Mouse (Mus musculus) brain, adult 2 months (tissue): ENCODE measurements at regions not wholly inside any gene's neighbourhood (a gene's known extent, or its start where the extent isn't known, plus 50 kb on each side); places are given as distances from the start of the nearest gene placed in this dataset.
"Not testable (repeated sequence)": the region's sequence is repeated elsewhere in the genome, so short reads cannot be mapped to it uniquely, and the experiment has no call there.

Source experiments
- DNase-seq: peaks from one replicate; pipeline ENCODE4 v3.0.0; 2011; ENCODE audit warnings: low read depth, low spot score

DNA sequence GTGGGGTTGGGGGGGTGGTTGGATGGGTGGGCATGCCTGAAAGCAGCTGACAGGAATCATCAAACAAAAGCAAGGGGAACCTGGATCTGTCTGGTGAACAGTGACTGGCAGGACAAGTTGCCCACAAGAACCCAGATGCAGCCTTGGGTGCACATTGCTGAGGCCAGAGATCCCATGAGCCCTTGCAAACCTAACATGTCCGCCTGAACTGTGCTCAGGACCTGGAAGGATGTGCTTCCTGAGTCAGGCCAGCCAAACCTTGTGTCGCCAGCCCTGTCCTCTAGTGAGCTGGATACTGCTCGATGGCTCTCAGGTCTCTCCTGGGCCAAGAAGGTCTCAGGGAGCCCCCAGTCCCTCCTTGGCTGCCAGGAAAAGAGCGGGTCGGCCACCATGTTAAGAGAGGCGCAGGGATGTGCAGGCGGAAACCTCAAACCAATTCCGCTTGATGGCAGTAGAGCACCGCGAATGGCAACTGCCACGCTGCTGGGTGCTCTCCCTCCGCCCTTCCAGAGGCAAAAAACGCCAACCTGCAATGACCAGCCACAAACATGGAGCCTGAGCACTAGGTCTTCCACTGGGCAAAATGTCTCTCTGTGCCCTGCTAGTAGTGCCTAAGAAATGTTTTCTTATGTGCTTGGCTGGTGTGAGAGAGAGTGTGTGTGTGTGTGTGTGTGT lies 140.2 kb downstream of the Pls3 start:
- DNase-seq: not testable (repeated sequence)

DNA sequence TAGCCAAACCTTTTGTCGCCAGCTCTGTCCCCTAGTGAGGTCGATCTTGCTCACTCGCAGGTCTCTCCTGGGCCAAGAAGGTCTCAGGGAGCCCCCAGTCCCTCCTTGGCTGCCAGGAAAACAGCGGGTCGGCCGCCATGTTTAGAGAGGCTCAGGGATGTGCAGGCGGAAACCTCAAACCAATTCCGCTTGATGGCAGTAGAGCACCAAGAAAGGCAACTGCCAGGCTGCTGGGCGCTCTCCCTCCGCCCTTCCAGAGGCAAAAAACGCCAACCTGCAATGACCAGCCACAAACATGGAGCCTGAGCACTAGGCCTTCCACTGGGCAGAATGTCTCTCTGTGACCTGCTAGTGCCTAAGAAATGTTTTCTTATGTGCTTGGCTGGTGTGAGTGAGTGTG lies 141.3 kb downstream of the Pls3 start:
- DNase-seq: not testable (repeated sequence)

DNA sequence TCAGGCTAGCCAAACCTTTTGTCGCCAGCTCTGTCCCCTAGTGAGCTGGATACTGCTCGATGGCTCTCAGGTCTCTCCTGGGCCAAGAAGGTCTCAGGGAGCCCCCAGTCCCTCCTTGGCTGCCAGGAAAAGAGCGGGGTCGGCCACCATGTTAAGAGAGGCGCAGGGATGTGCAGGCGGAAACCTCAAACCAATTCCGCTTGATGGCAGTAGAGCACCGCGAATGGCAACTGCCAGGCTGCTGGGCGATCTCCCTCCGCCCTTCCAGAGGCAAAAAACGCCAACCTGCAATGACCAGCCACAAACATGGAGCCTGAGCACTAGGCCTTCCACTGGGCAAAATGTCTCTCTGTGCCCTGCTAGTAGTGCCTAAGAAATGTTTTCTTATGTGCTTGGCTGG lies 145.2 kb downstream of the Pls3 start:
- DNase-seq: not testable (repeated sequence)

- DNase-seq: peak; percentile 62
These were observed 146.5 kb downstream of the Pls3 start for GRCm38 (mm10) chrX:75728507-75728906.

- DNase-seq: not testable (repeated sequence)
These were observed 145.5 kb upstream of the Rab39b start for GRCm38 (mm10) chrX:75723542-75723941.

GRCm38 (mm10) chrX:75699949-75700348 lies 121.9 kb upstream of the Rab39b start:
- DNase-seq: no peak

GRCm38 (mm10) chrX:75675271-75675670 lies 97.2 kb upstream of the Rab39b start:
- not testable (repeated sequence) for DNase-seq

DNA sequence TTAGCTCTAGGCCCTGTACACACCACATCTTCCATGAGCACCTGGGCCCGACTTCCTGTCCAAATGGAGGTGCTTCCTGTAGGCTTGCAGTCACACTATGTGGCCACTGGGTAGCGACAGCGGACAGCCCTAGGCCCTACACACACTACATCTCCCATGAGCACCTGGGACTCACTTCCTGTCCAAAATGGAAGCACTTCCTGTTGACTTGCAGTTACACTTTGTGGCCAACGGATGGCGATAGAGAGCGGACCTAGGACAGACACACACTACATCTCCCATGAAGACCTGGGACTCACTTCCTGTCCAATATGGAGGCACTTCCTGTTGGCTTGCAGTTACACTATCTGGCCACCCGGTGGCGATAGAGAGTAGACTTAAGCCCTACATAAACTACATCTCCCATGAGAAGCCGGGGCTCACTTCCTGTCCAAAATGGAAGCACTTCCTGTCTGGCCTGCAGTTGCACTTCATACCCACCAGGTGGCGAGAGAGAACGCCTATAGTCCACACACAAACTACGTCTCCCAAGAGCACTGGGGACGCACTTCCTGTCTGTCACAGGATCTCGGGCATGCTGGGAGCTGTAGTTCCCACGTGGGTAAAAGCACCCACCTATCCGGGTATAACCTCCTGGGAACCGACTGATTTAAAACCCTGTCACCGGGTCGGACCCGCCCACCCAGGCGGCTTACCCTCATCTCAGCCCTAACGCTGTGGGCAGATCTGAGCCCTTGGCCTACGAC lies 96.1 kb upstream of the Rab39b start:
- DNase-seq: peak; percentile 99

DNA sequence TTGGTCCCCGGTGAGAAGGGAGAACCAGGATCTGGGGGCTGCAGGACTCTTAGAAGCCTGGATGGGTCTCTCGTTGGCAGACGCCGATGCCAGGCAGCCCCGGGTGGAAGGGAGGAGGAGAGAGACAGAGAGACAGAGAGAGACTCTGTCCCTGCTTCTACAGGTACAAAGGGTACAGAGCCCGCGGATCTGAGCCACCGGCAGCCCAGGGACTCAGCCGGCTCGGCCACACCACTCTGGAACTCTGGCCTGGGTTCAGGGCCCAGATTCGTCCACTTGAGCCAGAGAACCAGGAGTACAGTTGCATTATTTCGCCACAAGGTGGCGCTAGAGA lies 95.5 kb upstream of the Rab39b start:
- no peak for DNase-seq

DNA sequence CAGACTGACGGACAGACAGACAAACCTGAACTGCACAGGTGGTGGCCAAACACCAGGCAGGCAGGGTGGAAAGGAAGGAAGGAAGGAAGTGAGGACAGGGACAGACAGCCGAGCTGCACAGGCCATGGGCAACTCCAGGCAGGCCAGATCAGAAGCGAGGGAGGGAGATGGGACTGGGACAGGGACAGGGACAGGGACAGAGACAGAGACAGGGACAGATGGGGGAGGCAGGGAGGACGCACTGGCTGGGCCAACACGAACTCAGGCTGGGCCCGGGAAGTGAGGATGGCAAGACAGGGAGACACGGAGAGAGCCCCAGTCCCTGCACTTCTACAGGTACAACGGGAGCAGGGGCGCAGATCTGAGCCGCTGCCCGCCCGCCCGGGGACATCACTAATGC lies 94.9 kb upstream of the Rab39b start:
- DNase-seq: no peak

GRCm38 (mm10) chrX:75667636-75668035 lies 89.6 kb upstream of the Rab39b start:
- no peak for DNase-seq

DNA sequence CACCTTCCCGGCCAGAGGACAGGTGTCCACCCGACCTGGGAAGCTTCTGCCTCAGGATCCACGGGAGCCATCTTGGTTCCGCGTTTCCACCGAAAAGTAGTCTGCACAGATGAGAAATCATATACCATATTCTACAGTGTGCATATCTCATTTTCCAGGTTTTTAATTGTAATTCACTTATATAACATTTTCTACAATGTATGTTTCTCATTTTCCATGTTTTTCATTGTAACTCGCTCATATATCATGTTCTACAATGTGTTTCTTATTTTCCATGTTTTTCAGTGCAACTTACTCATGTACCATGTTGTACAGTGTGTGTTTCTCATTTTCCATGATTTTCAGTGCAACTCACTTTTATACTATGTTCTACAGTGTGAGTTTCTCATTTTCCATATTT lies 65.4 kb upstream of the Rab39b start:
- no peak for DNase-seq
